Mouse (Mus musculus) liver, embryonic 11.5 days (tissue): ENCODE data around the gene Mtus2. TPM values are rescaled to one million over a fixed set of nuclear protein-coding genes. Genes with fewer than 3 reads are reported as not detected.

Experiments used
- ATAC-seq: fragments of 200-750 bp; cut with Nextera tagmentation; replicated peaks from 2 replicates; pipeline ENCODE4 v1.8.0; 2017; ENCODE audit warnings: moderate number of reproducible peaks, mild to moderate bottlenecking, moderate TSS enrichment, moderate library complexity; ENCODE audit not compliant: low FRiP score
- DNase-seq: peaks from one replicate; pipeline ENCODE4 v3.0.0-alpha.2; 2017; ENCODE audit warnings: low spot score
- H3K27ac ChIP-seq: fragments of 300-500 bp; sonication (generic); 2 replicates; pipeline ENCODE4 v1.5.1; 2014; ENCODE audit warnings: mild to moderate bottlenecking, low read depth, low read length, control low read depth
- H3K27me3 ChIP-seq: fragments of 300-500 bp; sonication (generic); replicated peaks from 2 replicates; pipeline ENCODE4 v1.6.1; 2014; ENCODE audit warnings: low read length, mixed read lengths; ENCODE audit not compliant: control insufficient read depth, insufficient read depth
- H3K36me3 ChIP-seq: fragments of 300-500 bp; sonication (generic); 2 replicates; pipeline ENCODE4 v1.6.1; 2014; ENCODE audit warnings: mild to moderate bottlenecking, low read length, moderate library complexity, mixed read lengths; ENCODE audit not compliant: control insufficient read depth, insufficient read depth
- H3K4me1 ChIP-seq: fragments of 300-500 bp; sonication (generic); replicated peaks from 2 replicates; pipeline ENCODE4 v1.6.1; 2014; ENCODE audit warnings: low read length, mixed read lengths; ENCODE audit not compliant: control insufficient read depth, insufficient read depth
- H3K4me2 ChIP-seq: fragments of 300-500 bp; sonication (generic); 2 replicates; pipeline ENCODE4 v1.6.1; 2014; ENCODE audit warnings: mild to moderate bottlenecking, control low read depth, moderate library complexity
- H3K4me3 ChIP-seq: fragments of 300-500 bp; sonication (generic); 2 replicates; pipeline ENCODE4 v1.5.1; 2014; ENCODE audit warnings: low read depth, low read length, control low read depth
- H3K9ac ChIP-seq: fragments of 300-500 bp; sonication (generic); 2 replicates; pipeline ENCODE4 v1.6.1; 2014; ENCODE audit warnings: low read depth, low read length, control low read depth
- H3K9me3 ChIP-seq: fragments of 300-500 bp; sonication (generic); 2 replicates; pipeline ENCODE4 v1.6.1; 2016; ENCODE audit warnings: low read length, inconsistent platforms, mixed read lengths; ENCODE audit not compliant: control insufficient read depth
- whole genome bisulfite sequencing: fragments of 180-500 bp; shearing (Covaris S2); extraction: QIAGEN DNeasy Blood & Tissue Kit; methylation state at CpG from one replicate; pipeline ENCODE4 v1.1.7; 2014; 5-methylcytosine and 5-hydroxymethylcytosine counted together
- polyA plus RNA-seq: library from polyadenylated mRNA; unstranded; fragments of >200 nt; fragmentation: Nextera tagmentation; extraction: Ambion mirVana; gene quantifications from 2 replicates; pipeline ENCODE4 v1.2.1, GENCODE M21; 2014

The Mtus2 gene
- polyA plus RNA-seq, 1 experiment from 2014 or later, result 3.9 TPM

GRCm38 (mm10) chr5:148181308-148181630, 224.1 kb downstream of the Mtus2 start:
- Histone ChIP-seq H3K4me2 (no peak overlapping the region), H3K4me3 (no peak overlapping the region), H3K27ac (no peak overlapping the region), H3K9me3 (peaks cover 2% of the 10 kb centered on the region; the same call in 1 of the 2 replicates), H3K27me3 (no peaks in the 10 kb centered on the region), H3K4me1 (no peaks in the 10 kb centered on the region), H3K9ac (no peak overlapping the region), H3K36me3 (no peaks in the 10 kb centered on the region)
- ATAC-seq (no peak), DNase-seq (no peak)
- 42% methylated on average over 4 of the region's 4 CpGs for WGBS

- H3K4me2 ChIP-seq, result no peak overlapping the region
- no peaks in the 10 kb centered on the region for H3K36me3 ChIP-seq
- H3K27ac ChIP-seq, result no peak overlapping the region
- H3K9me3 ChIP-seq, result peaks cover 2% of the 10 kb centered on the region; the same call in 1 of the 2 replicates
- no peak for DNase-seq
- no peak overlapping the region for H3K9ac ChIP-seq
- whole genome bisulfite sequencing, result 77% methylated on average over 6 of the region's 6 CpGs
- no peaks in the 10 kb centered on the region for H3K4me1 ChIP-seq
- H3K4me3 ChIP-seq, result no peak overlapping the region
- H3K27me3 ChIP-seq, result no peaks in the 10 kb centered on the region
- ATAC-seq, result no peak
Measured at GRCm38 (mm10) chr5:148181901-148182300, 224.8 kb downstream of the Mtus2 start.

- no peak for ATAC-seq
- WGBS, result 52% methylated on average over 1 of the region's 1 CpGs
- Histone ChIP-seq H3K4me3 (no peak overlapping the region), H3K36me3 (no peaks in the 10 kb centered on the region), H3K9me3 (peaks cover 2% of the 10 kb centered on the region; the same call in 1 of the 2 replicates), H3K4me2 (no peak overlapping the region), H3K9ac (no peak overlapping the region), H3K4me1 (no peaks in the 10 kb centered on the region), H3K27ac (no peak overlapping the region), H3K27me3 (no peaks in the 10 kb centered on the region)
- no peak for DNase-seq
Measured at GRCm38 (mm10) chr5:148185898-148186297, 228.8 kb downstream of the Mtus2 start.

GRCm38 (mm10) chr5:148191416-148191815, 234.3 kb downstream of the Mtus2 start:
- no peak overlapping the region for H3K4me3 ChIP-seq
- no peaks in the 10 kb centered on the region for H3K4me1 ChIP-seq
- DNase-seq (no peak), ATAC-seq (no peak)
- no peak overlapping the region for H3K27ac ChIP-seq
- H3K27me3 ChIP-seq, result no peaks in the 10 kb centered on the region
- no peak overlapping the region for H3K4me2 ChIP-seq
- H3K36me3 ChIP-seq, result no peaks in the 10 kb centered on the region
- no peak overlapping the region for H3K9ac ChIP-seq
- 34% methylated on average over 4 of the region's 4 CpGs for WGBS
- H3K9me3 ChIP-seq, result no peaks in the 10 kb centered on the region

GRCm38 (mm10) chr5:148211831-148212230, 254.7 kb downstream of the Mtus2 start:
- DNase-seq (no peak), ATAC-seq (no peak)
- H3K4me2 ChIP-seq, result no peak overlapping the region
- H3K27me3 ChIP-seq, result no peaks in the 10 kb centered on the region
- no peak overlapping the region for H3K27ac ChIP-seq
- H3K9ac ChIP-seq, result no peak overlapping the region
- no peaks in the 10 kb centered on the region for H3K36me3 ChIP-seq
- no peak overlapping the region for H3K4me3 ChIP-seq
- no peaks in the 10 kb centered on the region for H3K4me1 ChIP-seq
- no peaks in the 10 kb centered on the region for H3K9me3 ChIP-seq
- WGBS, result 94% methylated on average over 4 of the region's 4 CpGs

- Histone ChIP-seq H3K4me3 (no peak overlapping the region), H3K9ac (no peak overlapping the region), H3K4me2 (no peak overlapping the region), H3K27me3 (no peaks in the 10 kb centered on the region), H3K36me3 (no peaks in the 10 kb centered on the region), H3K27ac (no peak overlapping the region), H3K4me1 (no peaks in the 10 kb centered on the region), H3K9me3 (no peaks in the 10 kb centered on the region)
- 80% methylated on average over 8 of the region's 8 CpGs for WGBS
- DNase-seq (no peak), ATAC-seq (no peak)
Measured at GRCm38 (mm10) chr5:148216786-148217185, 259.7 kb downstream of the Mtus2 start.

- 78% methylated on average over 5 of the region's 5 CpGs for WGBS
Measured at GRCm38 (mm10) chr5:148222898-148223297, 265.8 kb downstream of the Mtus2 start.

GRCm38 (mm10) chr5:148224004-148224403, 266.9 kb downstream of the Mtus2 start:
- Histone ChIP-seq H3K27me3 (no peaks in the 10 kb centered on the region), H3K27ac (no peak overlapping the region), H3K9me3 (no peaks in the 10 kb centered on the region), H3K4me2 (no peak overlapping the region), H3K36me3 (no peaks in the 10 kb centered on the region), H3K4me1 (no peaks in the 10 kb centered on the region), H3K4me3 (no peak overlapping the region), H3K9ac (no peak overlapping the region)
- ATAC-seq (no peak), DNase-seq (no peak)
- WGBS, result 85% methylated on average over 16 of the region's 16 CpGs

More at GRCm38 (mm10) chr5:148222898-148223297, 265.8 kb downstream of the Mtus2 start:
- H3K4me3 ChIP-seq, result no peak overlapping the region
- no peak overlapping the region for H3K9ac ChIP-seq
- DNase-seq, result no peak
- H3K36me3 ChIP-seq, result no peaks in the 10 kb centered on the region
- no peak for ATAC-seq
- no peaks in the 10 kb centered on the region for H3K4me1 ChIP-seq
- no peak overlapping the region for H3K4me2 ChIP-seq
- H3K27ac ChIP-seq, result no peak overlapping the region
- H3K9me3 ChIP-seq, result no peaks in the 10 kb centered on the region
- no peaks in the 10 kb centered on the region for H3K27me3 ChIP-seq

GRCm38 (mm10) chr5:148233714-148234113, 276.6 kb downstream of the Mtus2 start:
- no peak for DNase-seq
- Histone ChIP-seq H3K27ac (no peak overlapping the region), H3K4me2 (no peak overlapping the region), H3K27me3 (no peaks in the 10 kb centered on the region), H3K9ac (no peak overlapping the region), H3K4me1 (no peaks in the 10 kb centered on the region), H3K9me3 (no peaks in the 10 kb centered on the region; the same call in 1 of the 2 replicates), H3K36me3 (no peaks in the 10 kb centered on the region), H3K4me3 (no peak overlapping the region)
- ATAC-seq, result no peak
- 83% methylated on average over 18 of the region's 18 CpGs for WGBS
